Mouse (Mus musculus) small intestine, adult 2 months (tissue): Measurements from ENCODE around the gene Fcgr2b. TPM values are rescaled to one million over a fixed set of nuclear protein-coding genes. Genes with fewer than 3 reads are reported as not detected.

Experiments
- H3K27ac ChIP-seq: fragments of 200-500 bp; 2 replicates; pipeline ENCODE4 v1.5.1; 2012; ENCODE audit warnings: low read depth, low read length, control low read depth, inconsistent platforms; ENCODE audit not compliant: insufficient read depth
- H3K27me3 ChIP-seq: fragments of 200-500 bp; 2 replicates; pipeline ENCODE4 v1.6.1; 2012; ENCODE audit warnings: mild to moderate bottlenecking, moderate library complexity, low read length, inconsistent platforms; ENCODE audit not compliant: control insufficient read depth, insufficient read depth
- H3K36me3 ChIP-seq: fragments of 200-500 bp; 2 replicates; pipeline ENCODE4 v1.6.1; 2012; ENCODE audit warnings: mild to moderate bottlenecking, low read length, control low read depth, inconsistent platforms; ENCODE audit not compliant: control insufficient read depth, insufficient read depth
- H3K4me1 ChIP-seq: fragments of 200-500 bp; 2 replicates; pipeline ENCODE4 v1.6.1; 2012; ENCODE audit warnings: low read length, inconsistent platforms, mixed read lengths; ENCODE audit not compliant: control insufficient read depth, insufficient read depth, insufficient read length
- H3K4me3 ChIP-seq: fragments of 200-500 bp; 2 replicates; pipeline ENCODE4 v1.5.1; 2012; ENCODE audit warnings: low read depth, mild to moderate bottlenecking, control low read depth, inconsistent platforms, low read length, moderate library complexity
- CTCF ChIP-seq: fragments of 200-500 bp; IDR thresholded peaks from 2 replicates; pipeline ENCODE4 v1.5.1; 2012; ENCODE audit warnings: low read depth, mild to moderate bottlenecking, control low read depth, inconsistent platforms, low read length, moderate library complexity, mixed read lengths; ENCODE audit not compliant: insufficient replicate concordance, insufficient read length; ENCODE audit errors: extremely low read depth
- POLR2A ChIP-seq: fragments of 200-500 bp; IDR thresholded peaks from 2 replicates; pipeline ENCODE4 v1.6.1; 2012; ENCODE audit warnings: low read depth, mild to moderate bottlenecking, control low read depth, inconsistent platforms, low read length, moderate library complexity
- WGBS: fragments of 180-500 bp; shearing (Covaris S2); methylation state at CpG from one replicate; pipeline ENCODE4 v1.1.7; 2018; 5-methylcytosine and 5-hydroxymethylcytosine counted together
- polyA plus RNA-seq: library from polyadenylated mRNA; depleted of rRNA; stranded (reverse); fragments of >200 nt; gene quantifications from 2 replicates; pipeline ENCODE4 v1.2.3, GENCODE M21; 2012; rRNA removed

Fcgr2b gene
- 3.6 and 4.3 TPM in 2 replicates for polyA plus RNA-seq

DNA sequence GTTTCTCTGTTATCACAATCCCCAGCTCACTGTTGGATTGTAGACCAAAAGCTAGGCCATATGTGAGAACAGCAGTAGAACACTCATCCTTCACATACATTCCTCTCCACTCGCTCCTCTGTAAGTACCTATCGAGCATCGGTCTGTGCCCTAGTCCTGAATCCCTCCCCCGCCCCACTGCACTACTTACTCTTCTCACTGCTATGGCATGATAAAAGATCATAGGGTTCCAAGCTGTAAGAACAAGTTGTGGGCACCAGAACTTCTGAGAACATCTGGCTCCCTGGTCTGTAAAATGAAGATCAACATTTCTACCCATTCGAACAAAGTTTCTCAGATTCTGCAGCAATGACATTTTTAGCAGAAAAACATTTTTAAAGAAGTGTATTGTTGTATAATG is at the start of gene Fcgr2b:
TSS of gene Fcgr2b (minus strand) at position 101 of the 400 bp plus-strand sequence.
- Histone ChIP-seq H3K27ac (peak within 1 kb of the TSS; percentile 26), H3K4me3 (peak within 1 kb of the TSS; percentile 52)
- WGBS = 90% methylated on average over 5 of the region's 5 CpGs

DNA sequence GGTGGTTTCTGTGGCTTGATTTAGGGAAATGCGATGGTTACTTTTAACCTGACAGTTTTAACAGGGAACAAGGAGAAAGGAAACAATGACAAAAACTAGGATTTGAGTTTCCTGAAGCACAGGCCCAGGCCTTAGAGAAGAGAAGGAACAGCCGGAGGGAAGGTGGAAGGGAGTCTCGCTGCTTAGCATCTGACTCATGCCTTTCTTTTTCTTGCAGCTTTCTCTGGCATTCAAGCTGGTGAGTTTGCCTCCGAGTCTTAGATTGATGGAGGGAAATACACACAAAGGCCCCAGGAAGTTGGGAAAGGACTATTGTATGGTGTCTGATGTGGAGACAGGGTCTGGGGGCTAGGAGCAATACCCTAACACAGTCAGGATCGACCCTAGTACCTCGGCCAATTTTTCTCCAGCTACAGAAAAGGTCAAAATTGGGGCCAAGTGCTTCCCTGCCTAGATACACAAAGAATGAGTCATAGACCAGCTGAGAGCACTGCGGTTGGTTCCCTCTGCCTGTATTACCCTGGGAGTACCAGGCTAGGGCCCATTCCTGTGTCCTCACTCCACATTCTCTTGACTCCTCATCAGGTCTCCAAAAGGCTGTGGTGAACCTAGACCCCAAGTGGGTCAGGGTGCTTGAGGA is 43.1 kb upstream of the Fcgr2b start:
- Histone ChIP-seq H3K27me3 (no peaks in the 10 kb centered on the region), H3K36me3 (no peaks in the 10 kb centered on the region), H3K4me3 (no peak overlapping the region), H3K27ac (no peak overlapping the region), H3K4me1 (peaks cover 3% of the 10 kb centered on the region; the same call in 1 of the 2 replicates)
- TF ChIP-seq POLR2A (no peak), CTCF (no peak)
- WGBS = 64% methylated on average over 7 of the region's 7 CpGs

More for the DNA sequence above, at the start of gene Fcgr2b:
- Histone ChIP-seq H3K27me3 (no peaks in the 10 kb centered on the region), H3K4me1 (peaks cover 12% of the 10 kb centered on the region), H3K36me3 (no peaks in the 10 kb centered on the region)
- TF ChIP-seq POLR2A = no peak
- no peak for TF ChIP-seq CTCF

DNA sequence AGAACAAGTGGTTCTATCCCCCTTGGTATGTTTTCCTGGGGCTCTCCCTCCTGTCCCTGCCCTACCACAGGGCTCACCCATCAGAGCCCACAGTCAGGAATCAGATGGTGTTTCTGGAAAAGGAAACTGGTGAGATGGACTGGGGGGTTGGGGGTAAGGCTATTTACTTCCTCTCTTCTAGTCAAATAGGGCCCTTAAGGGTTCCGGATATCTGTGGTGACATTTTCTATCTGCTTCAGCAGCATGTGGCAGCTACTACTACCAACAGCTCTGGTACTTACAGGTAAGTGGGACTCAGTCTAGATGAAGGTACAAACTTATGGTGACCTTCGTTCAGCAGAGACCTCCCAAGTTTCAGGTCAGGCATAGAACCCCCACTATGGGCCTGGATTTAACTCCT is 42.4 kb upstream of the Fcgr2b start, which contains the start of gene Fcgr4:
TSS of gene Fcgr4 (plus strand) at position 184 of the 400 bp plus-strand sequence.
- TF ChIP-seq POLR2A = no peak
- no peak for TF ChIP-seq CTCF
- Histone ChIP-seq H3K4me1 (peaks cover 3% of the 10 kb centered on the region; the same call in 1 of the 2 replicates), H3K36me3 (no peaks in the 10 kb centered on the region), H3K27me3 (no peaks in the 10 kb centered on the region), H3K4me3 (no peak within 1 kb of the TSS), H3K27ac (peak within 1 kb of the TSS; percentile 39; the same call in 1 of the 2 replicates)
- 75% methylated on average over 2 of the region's 2 CpGs for WGBS

DNA sequence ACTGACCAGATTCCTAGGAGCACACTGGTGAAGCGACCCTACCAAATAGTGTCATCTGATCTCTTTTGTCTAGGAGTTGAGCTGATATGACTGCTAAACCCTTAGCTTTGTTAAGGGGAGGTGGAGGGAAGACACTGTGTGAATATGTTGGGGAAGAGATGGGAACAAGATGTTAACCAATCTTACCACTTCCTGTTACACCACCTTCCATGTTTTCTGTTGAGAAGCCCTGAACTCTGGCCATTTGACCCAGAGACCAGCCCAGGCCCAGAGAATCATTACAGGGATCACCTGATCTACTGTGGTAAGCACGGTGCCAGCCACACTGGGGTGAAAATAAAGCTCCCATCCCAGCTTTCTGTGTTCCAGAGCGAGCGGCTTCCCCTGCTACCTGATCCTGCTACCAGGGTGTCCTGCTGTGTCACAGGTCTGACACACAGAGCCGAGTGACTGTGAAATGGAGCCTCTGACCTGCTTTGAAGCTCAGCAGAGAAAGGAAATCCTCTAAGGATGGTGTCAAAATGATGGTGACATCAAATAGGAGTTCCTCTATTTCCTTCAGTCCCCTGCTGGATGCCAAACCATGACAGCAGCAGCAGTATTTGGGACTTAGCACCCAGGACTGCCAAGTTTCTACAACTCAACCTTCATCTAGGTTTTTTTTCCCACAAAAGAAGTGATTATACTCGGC is 41.3 kb upstream of the Fcgr2b start:
- 61% methylated on average over 6 of the region's 6 CpGs for WGBS
- H3K27ac ChIP-seq = peak overlapping the region; percentile 39; the same call in 1 of the 2 replicates
- no peak for TF ChIP-seq CTCF

DNA sequence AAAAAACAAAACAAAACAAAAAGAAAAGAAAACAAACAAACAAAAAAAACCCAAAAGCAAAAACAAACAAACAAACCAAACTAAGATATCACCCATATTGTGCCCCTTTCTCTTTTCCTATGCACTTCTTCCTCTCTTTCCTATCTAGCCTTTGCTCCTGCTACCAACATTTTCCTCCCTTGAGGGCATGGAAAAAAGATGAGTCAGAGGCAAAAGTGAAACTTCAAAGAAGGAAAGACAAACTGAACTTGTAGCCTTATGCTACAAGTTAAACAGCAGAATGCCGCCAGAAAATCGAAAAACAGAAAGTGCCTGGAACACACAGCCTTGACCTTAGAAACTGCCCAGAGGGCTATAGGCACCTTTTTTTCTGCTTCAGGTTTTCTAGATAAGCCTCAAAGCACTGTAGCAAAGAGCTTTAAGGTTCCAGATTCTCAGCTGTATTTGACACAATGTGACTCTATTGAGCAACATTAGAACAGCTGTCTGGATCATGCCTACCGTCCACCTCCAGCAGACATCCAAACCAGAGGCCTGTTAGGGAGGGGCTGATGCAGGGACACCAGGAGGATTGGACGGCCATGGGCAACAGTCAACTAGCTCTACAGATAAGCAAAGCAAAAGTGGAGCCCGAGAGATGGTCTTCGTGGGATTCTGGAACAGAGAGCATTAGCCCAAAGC is 40.5 kb upstream of the Fcgr2b start:
- Histone ChIP-seq H3K36me3 (no peaks in the 10 kb centered on the region), H3K27me3 (no peaks in the 10 kb centered on the region), H3K4me3 (no peak overlapping the region), H3K27ac (no peak overlapping the region), H3K4me1 (peaks cover 3% of the 10 kb centered on the region; the same call in 1 of the 2 replicates)
- TF ChIP-seq CTCF (no peak), POLR2A (no peak)
- 53% methylated on average over 6 of the region's 6 CpGs for WGBS

More for the DNA sequence above, 41.3 kb upstream of the Fcgr2b start:
- Histone ChIP-seq H3K36me3 (no peaks in the 10 kb centered on the region), H3K4me1 (peaks cover 3% of the 10 kb centered on the region; the same call in 1 of the 2 replicates), H3K27me3 (no peaks in the 10 kb centered on the region), H3K4me3 (no peak overlapping the region)

DNA sequence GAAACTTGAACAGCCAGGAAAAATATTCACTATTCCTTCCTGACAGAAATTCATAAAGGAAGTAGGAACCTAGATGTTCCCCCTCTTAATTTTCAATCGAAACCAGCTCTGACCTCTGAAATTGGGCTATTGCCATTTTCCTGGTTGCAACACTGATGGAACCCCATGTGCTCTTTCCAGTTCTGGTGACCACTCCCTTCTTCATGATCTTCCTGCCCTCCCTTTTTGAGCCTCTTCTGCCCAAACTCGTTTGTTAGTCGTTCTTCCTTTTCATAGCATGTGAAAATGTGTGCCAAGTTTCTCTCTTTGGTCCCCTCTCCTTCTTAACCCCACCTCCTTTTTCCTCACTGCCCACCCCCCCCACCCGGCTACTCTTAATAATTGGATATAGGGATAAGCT is 35.4 kb upstream of the Fcgr2b start:
- H3K4me3 ChIP-seq = no peak overlapping the region
- TF ChIP-seq CTCF (no peak), POLR2A (no peak)
- 62% methylated on average over 4 of the region's 4 CpGs for WGBS
- no peaks in the 10 kb centered on the region for H3K27me3 ChIP-seq
- H3K4me1 ChIP-seq = no peaks in the 10 kb centered on the region
- no peaks in the 10 kb centered on the region for H3K36me3 ChIP-seq
- H3K27ac ChIP-seq = no peak overlapping the region

DNA sequence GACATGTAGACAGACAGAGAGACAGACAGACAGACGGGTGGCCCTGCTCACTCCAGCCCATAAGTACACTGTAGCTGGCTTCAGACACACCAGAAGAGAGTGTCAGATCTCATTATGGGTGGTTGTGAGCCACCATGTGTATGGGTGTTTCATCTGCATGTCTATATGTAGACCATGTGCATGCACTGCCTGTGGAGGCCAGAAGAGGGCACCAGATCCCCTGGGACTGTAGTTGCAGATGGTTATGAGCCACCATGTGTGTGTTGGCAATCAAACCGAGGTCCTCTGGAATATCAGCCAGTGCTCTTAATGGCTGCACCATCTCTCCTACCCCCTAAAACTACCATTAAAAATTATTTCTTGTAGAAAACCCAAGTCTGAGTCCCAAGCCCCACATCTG is 30.6 kb upstream of the Fcgr2b start:
- H3K27me3 ChIP-seq = no peaks in the 10 kb centered on the region
- H3K36me3 ChIP-seq = no peaks in the 10 kb centered on the region
- H3K4me3 ChIP-seq = no peak overlapping the region
- whole genome bisulfite sequencing = 91% methylated on average over 2 of the region's 2 CpGs
- TF ChIP-seq POLR2A = no peak
- no peak for TF ChIP-seq CTCF
- no peak overlapping the region for H3K27ac ChIP-seq
- H3K4me1 ChIP-seq = no peaks in the 10 kb centered on the region
